Mouse (Mus musculus) E14TG2a.4 (cell line): Measurements from ENCODE around the gene Kcnj10.

Experiments
- CTCF ChIP-seq: conservative IDR thresholded peaks from 2 replicates; pipeline ENCODE4 v1.5.1; 2014; ENCODE audit warnings: low read length
- POU5F1 ChIP-seq: IDR thresholded peaks from 2 replicates; pipeline ENCODE4 v1.6.1; 2014; ENCODE audit warnings: low read length, borderline replicate concordance

- no peak for TF ChIP-seq CTCF
- no peak for TF ChIP-seq POU5F1
Observed at GRCm38 (mm10) chr1:172355336-172355735, 14.3 kb downstream of the Kcnj10 start.
